Mouse (Mus musculus) lung, postnatal 14 days (tissue): Measurements from ENCODE around the gene Fam71a.

Source experiments
- DNase-seq: peaks from one replicate; pipeline ENCODE4 v3.0.0; 2021

The Fam71a gene

GRCm38 (mm10) chr1:191164717-191165116 is at the start of gene Fam71a:
Fam71a (minus strand) TSS chr1:191164817.
- DNase-seq = no peak

- no peak for DNase-seq
These were observed 46.5 kb upstream of the Fam71a start for GRCm38 (mm10) chr1:191211096-191211495.

GRCm38 (mm10) chr1:191205791-191206190 is 41.2 kb upstream of the Fam71a start:
- no peak for DNase-seq

- no peak for DNase-seq
These were observed 40.3 kb upstream of the Fam71a start for GRCm38 (mm10) chr1:191204876-191205275.

- DNase-seq = no peak
These were observed 38.9 kb upstream of the Fam71a start for GRCm38 (mm10) chr1:191203496-191203895.

GRCm38 (mm10) chr1:191202208-191202952 is 37.8 kb upstream of the Fam71a start:
- no peak for DNase-seq

- DNase-seq = no peak
These were observed 36.4 kb upstream of the Fam71a start for GRCm38 (mm10) chr1:191200816-191201602.

GRCm38 (mm10) chr1:191197916-191198315 is 33.3 kb upstream of the Fam71a start:
- no peak for DNase-seq

GRCm38 (mm10) chr1:191196016-191196415 is 31.4 kb upstream of the Fam71a start:
- DNase-seq = no peak

GRCm38 (mm10) chr1:191193657-191194424 is 29.2 kb upstream of the Fam71a start:
- DNase-seq = peak; percentile 48

- DNase-seq = no peak
These were observed 28.1 kb upstream of the Fam71a start for GRCm38 (mm10) chr1:191192751-191193150.

GRCm38 (mm10) chr1:191192213-191192612 is 27.6 kb upstream of the Fam71a start:
- no peak for DNase-seq

GRCm38 (mm10) chr1:191189671-191190372 is 25.2 kb upstream of the Fam71a start:
- DNase-seq = no peak

GRCm38 (mm10) chr1:191186386-191186770 is 21.8 kb upstream of the Fam71a start:
- peak; percentile 60 for DNase-seq

- DNase-seq = peak; percentile 25
These were observed 21.3 kb upstream of the Fam71a start for GRCm38 (mm10) chr1:191185761-191186385.

- DNase-seq = peak; percentile 52
These were observed 20.2 kb upstream of the Fam71a start for GRCm38 (mm10) chr1:191184841-191185251.

- peak; percentile 31 for DNase-seq
These were observed 19.6 kb upstream of the Fam71a start for GRCm38 (mm10) chr1:191184066-191184815.

GRCm38 (mm10) chr1:191183163-191184065 is 18.8 kb upstream of the Fam71a start:
- peak; percentile 99 for DNase-seq

- peak; percentile 75 for DNase-seq
These were observed 18.0 kb upstream of the Fam71a start for GRCm38 (mm10) chr1:191182431-191183162.
